Mouse (Mus musculus) neural tube, embryonic 11.5 days (tissue): ENCODE measurements at regions not wholly inside any gene's neighbourhood (a gene's known extent, or its start where the extent isn't known, plus 50 kb on each side); places are given as distances from the start of the nearest gene placed in this dataset.
A peak's percentile ranks its signal among the peaks of the same experiment; 100 is the strongest.

ENCODE experiments used
- ATAC-seq: fragments of 200-750 bp; cut with Nextera tagmentation; 2 replicates; pipeline ENCODE4 v1.8.0; 2017; ENCODE audit warnings: moderate number of reproducible peaks, mild to moderate bottlenecking, moderate TSS enrichment, moderate library complexity; ENCODE audit not compliant: insufficient read depth, low FRiP score, low TSS enrichment
- DNase-seq: peaks from one replicate; pipeline ENCODE4 v3.0.0-alpha.2; 2015; ENCODE audit warnings: low spot score
- H3K27ac ChIP-seq: fragments of 300-500 bp; sonication (generic); 2 replicates; pipeline ENCODE4 v1.5.1; 2014; ENCODE audit warnings: low read depth, mild to moderate bottlenecking, low read length
- H3K27me3 ChIP-seq: fragments of 300-500 bp; sonication (generic); 2 replicates; pipeline ENCODE4 v1.6.1; 2014; ENCODE audit warnings: mild to moderate bottlenecking, low read length, mixed read lengths; ENCODE audit not compliant: control insufficient read depth, insufficient read depth
- H3K36me3 ChIP-seq: fragments of 300-500 bp; sonication (generic); 2 replicates; pipeline ENCODE4 v1.6.1; 2014; ENCODE audit warnings: mild to moderate bottlenecking, low read length, moderate library complexity, mixed read lengths; ENCODE audit not compliant: control insufficient read depth, insufficient read depth
- H3K4me1 ChIP-seq: fragments of 300-500 bp; sonication (generic); 2 replicates; pipeline ENCODE4 v1.6.1; 2014; ENCODE audit warnings: low read length, mixed read lengths; ENCODE audit not compliant: control insufficient read depth, insufficient read depth
- H3K4me2 ChIP-seq: fragments of 300-500 bp; sonication (generic); 2 replicates; pipeline ENCODE4 v1.6.1; 2014; ENCODE audit warnings: low read depth, mild to moderate bottlenecking, moderate library complexity
- H3K4me3 ChIP-seq: fragments of 300-500 bp; sonication (generic); 2 replicates; pipeline ENCODE4 v1.5.1; 2014; ENCODE audit warnings: low read depth, low read length
- H3K9ac ChIP-seq: fragments of 300-500 bp; sonication (generic); 2 replicates; pipeline ENCODE4 v1.6.1; 2014; ENCODE audit warnings: mild to moderate bottlenecking, low read length
- H3K9me3 ChIP-seq: fragments of 300-500 bp; sonication (generic); 2 replicates; pipeline ENCODE4 v1.6.1; 2016; ENCODE audit warnings: low read length; ENCODE audit not compliant: control insufficient read depth
- WGBS: fragments of 180-500 bp; shearing (Covaris S2); extraction: QIAGEN DNeasy Blood & Tissue Kit; methylation state at CpG from one replicate; pipeline ENCODE4 v1.1.7; 2014; 5-methylcytosine and 5-hydroxymethylcytosine counted together

DNA sequence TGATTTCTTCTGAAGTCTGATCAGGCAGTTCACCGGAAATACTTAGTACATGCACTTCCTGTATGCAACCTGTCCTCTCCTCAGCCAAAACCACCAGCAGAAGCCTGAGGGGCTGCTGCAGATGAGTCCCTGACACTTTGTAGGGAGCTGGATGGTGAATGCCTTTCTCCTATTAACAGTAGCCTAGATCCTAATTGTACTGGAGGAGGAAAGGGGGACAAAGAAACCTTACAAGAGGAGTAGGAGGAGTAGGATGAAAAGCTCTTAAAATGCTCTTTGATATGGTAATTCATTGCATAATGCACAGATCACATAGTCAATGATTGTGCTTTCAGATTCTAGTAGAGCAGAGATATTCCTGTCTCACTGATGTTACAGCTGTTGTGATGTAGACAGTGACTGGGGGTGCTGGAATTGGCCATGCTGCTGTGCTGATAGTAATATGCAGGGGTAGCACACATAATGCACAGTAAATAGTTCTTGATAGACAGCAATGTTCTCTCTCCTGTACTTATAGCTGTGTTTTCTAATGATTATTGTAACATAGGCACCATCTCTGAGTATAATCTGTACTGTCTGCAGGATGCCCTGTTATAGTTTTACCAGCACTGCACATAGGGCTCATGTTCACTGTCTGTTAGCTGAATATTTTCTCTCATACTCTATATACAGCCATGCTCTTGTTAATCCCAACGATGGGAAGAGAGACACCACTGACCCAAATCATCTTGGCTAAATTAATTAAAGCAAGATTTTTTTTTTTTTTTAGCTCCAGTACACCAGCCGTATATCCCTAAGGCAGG lies 874.4 kb downstream of the Car8 start:
- WGBS: 82% methylated on average over 3 of the region's 3 CpGs
- Histone ChIP-seq H3K4me3 (no peak overlapping the region), H3K4me1 (no peaks in the 10 kb centered on the region), H3K36me3 (no peaks in the 10 kb centered on the region), H3K4me2 (no peak overlapping the region), H3K27me3 (no peaks in the 10 kb centered on the region), H3K9me3 (no peaks in the 10 kb centered on the region), H3K9ac (no peak overlapping the region), H3K27ac (no peak overlapping the region)
- DNase-seq: peak; percentile 16
- 0 out of 2 replicates have a peak, but pooled peaks have one; percentile 20 for ATAC-seq

DNA sequence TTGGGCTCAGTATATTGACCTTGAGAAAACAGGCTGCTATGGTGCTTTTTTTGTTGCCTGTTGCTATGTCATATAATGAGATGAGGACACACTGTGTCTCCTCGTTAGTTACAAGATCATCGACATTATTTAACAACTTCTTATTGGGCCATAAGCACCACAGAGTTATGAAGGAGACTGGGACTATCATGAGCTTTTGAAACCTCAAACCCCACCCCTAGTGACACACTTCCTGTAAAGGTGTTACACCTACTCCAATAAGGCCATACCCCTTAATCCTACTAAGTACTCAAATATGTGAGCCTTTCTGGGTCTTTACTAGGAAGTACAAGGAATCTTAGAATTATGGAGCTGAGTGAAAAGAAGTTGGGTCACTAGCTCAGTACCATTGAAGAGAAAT lies 875.3 kb downstream of the Car8 start:
- no peak overlapping the region for H3K4me2 ChIP-seq
- no peaks in the 10 kb centered on the region for H3K36me3 ChIP-seq
- H3K27me3 ChIP-seq: no peaks in the 10 kb centered on the region
- ATAC-seq (no peak), DNase-seq (no peak)
- H3K9me3 ChIP-seq: no peaks in the 10 kb centered on the region
- no peaks in the 10 kb centered on the region for H3K4me1 ChIP-seq
- 91% methylated on average over 2 of the region's 2 CpGs for WGBS
- H3K9ac ChIP-seq: no peak overlapping the region
- no peak overlapping the region for H3K27ac ChIP-seq
- no peak overlapping the region for H3K4me3 ChIP-seq

DNA sequence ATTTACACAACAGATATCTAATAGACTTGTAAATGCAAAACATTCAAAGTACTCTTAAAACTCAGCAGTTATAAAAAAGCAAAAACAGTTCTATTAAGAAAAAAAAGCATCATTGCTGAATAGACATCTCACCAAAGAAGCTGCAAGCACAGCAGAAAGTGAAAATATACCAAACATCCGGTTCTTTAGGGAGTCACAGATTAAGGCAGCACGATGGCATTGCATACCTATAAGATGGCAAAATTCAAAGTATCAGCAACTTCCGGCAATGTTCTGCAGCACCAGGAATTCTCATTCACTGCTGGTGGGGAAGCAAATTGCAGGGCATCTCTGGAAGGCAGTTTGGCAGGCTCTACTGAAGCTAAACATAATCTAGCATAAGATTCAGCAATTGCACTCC lies 882.6 kb downstream of the Car8 start:
- DNase-seq (no peak), ATAC-seq (no peak)
- Histone ChIP-seq H3K27ac (no peak overlapping the region), H3K4me2 (no peak overlapping the region), H3K36me3 (no peaks in the 10 kb centered on the region), H3K4me3 (no peak overlapping the region), H3K4me1 (no peaks in the 10 kb centered on the region), H3K9me3 (no peaks in the 10 kb centered on the region), H3K9ac (no peak overlapping the region), H3K27me3 (no peaks in the 10 kb centered on the region)
- 90% methylated on average over 3 of the region's 3 CpGs for WGBS

DNA sequence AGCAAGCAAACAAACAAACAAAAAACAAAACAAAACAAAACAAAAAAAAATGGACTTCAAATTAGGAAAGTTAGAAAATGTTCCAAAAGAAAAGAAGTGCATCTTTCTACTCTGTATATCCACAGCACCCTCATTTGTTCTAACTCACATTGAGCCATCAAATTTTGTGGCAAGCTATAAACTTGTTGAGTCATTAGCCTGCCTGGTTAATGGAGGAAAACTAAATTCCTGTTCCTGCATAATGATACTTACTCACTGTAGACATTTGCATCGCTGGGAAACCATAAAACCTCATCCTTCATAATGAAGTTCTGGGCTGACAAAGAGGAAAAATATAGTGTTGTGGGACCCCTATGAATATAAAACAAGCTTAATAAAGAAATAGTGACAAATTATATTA lies 891.5 kb downstream of the Car8 start:
- no peak for ATAC-seq
- no peak overlapping the region for H3K4me3 ChIP-seq
- H3K4me2 ChIP-seq: no peak overlapping the region
- DNase-seq: no peak
- H3K9ac ChIP-seq: no peak overlapping the region
- no peaks in the 10 kb centered on the region for H3K4me1 ChIP-seq
- H3K36me3 ChIP-seq: no peaks in the 10 kb centered on the region
- H3K9me3 ChIP-seq: no peaks in the 10 kb centered on the region
- 91% methylated on average over 1 of the region's 1 CpGs for WGBS
- H3K27me3 ChIP-seq: no peaks in the 10 kb centered on the region
- no peak overlapping the region for H3K27ac ChIP-seq

DNA sequence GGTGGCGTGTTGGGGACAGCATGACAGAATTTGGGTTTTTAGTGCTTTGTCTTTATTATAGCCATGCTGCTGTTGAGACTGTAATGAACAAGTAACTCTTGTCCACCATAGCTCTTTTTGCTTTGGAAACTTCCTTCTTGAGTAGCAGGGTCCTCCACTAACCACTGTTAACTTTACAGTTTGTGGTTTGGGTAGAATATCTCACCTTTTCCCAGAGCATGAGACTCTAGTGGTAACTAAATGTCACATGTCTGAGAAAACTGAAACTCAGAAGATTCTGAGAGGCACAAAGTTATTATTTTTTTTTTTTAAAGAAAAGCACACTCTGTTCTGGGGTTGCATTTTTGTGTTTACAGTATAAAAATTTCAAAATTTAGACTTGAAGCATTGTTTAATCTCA lies 897.7 kb downstream of the Car8 start:
- H3K27ac ChIP-seq: no peak overlapping the region
- H3K9me3 ChIP-seq: no peaks in the 10 kb centered on the region
- DNase-seq (no peak), ATAC-seq (no peak)
- 88% methylated on average over 1 of the region's 1 CpGs for WGBS
- H3K4me1 ChIP-seq: no peaks in the 10 kb centered on the region
- H3K4me3 ChIP-seq: no peak overlapping the region
- no peaks in the 10 kb centered on the region for H3K27me3 ChIP-seq
- H3K4me2 ChIP-seq: no peak overlapping the region
- no peaks in the 10 kb centered on the region for H3K36me3 ChIP-seq
- no peak overlapping the region for H3K9ac ChIP-seq

DNA sequence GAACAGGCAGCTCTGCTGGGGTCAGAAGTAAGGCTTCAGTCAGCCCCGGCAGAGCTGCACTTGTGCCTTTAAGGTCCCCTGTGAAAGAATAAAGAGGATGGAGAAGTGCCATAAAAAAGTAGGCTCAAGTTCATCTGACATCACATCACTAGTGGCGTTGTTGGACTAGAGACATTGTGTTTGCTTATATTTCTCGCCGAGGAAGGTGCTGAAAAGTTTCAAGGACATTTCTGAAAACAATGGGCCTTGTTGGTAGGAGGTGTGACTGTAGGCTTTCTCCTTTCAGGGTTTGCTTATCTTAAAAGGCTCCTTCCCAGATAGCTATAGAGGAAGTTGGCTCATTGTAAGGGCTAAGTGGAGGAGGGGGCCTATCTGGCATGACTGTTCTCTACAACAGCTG lies 924.6 kb downstream of the Car8 start:
- H3K4me2 ChIP-seq: no peak overlapping the region
- H3K4me1 ChIP-seq: no peaks in the 10 kb centered on the region
- H3K9me3 ChIP-seq: no peaks in the 10 kb centered on the region
- DNase-seq (no peak), ATAC-seq (no peak)
- no peaks in the 10 kb centered on the region for H3K27me3 ChIP-seq
- H3K27ac ChIP-seq: no peak overlapping the region
- H3K36me3 ChIP-seq: no peaks in the 10 kb centered on the region
- H3K9ac ChIP-seq: no peak overlapping the region
- no peak overlapping the region for H3K4me3 ChIP-seq
- 76% methylated on average over 4 of the region's 4 CpGs for WGBS

DNA sequence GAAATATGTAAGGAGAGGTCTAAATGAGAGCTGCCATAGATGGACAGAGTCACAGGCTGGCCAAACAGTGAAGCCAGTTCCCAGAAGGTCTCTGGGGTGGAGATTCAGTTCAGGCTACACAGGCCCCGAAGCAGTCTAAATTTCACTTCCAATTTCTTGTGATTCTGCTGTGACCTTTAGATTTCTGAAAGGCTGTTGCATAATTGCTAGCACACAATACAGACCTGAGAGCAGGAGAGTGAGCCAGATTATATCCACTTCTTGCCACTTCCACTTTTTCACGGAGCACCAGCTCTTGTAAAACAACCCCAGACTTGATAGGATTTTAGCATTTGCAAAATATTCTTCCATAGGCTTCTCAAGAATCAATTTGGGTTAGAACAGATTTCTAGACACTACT lies 925.6 kb downstream of the Car8 start:
- 87% methylated on average over 2 of the region's 2 CpGs for WGBS
- no peak for DNase-seq
- ATAC-seq: no peak

DNA sequence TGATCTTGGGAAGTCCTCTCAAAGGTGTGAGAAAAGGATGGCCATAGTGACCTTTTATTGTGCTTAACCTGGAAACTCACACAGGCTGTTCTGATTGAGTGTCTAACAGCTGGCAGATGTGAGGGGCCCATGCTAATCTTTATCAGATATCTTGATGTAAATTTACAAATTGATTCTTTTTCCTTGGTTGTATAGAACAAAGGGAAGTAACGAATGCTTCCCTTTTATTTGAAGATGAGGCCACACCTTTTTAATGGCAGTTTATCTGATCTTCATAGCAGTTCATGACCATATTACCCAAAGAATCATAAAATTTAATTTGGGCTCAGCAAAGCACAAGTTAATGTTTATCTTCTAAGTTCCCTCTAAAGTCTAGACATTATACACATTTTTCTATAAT lies 926.7 kb downstream of the Car8 start:
- Histone ChIP-seq H3K36me3 (no peaks in the 10 kb centered on the region), H3K27me3 (no peaks in the 10 kb centered on the region), H3K9ac (no peak overlapping the region), H3K9me3 (no peaks in the 10 kb centered on the region), H3K4me3 (no peak overlapping the region), H3K4me1 (no peaks in the 10 kb centered on the region), H3K27ac (no peak overlapping the region), H3K4me2 (no peak overlapping the region)
- WGBS: 82% methylated on average over 1 of the region's 1 CpGs
- ATAC-seq: no peak
- DNase-seq: no peak

More for the DNA sequence above, 925.6 kb downstream of the Car8 start:
- no peak overlapping the region for H3K4me2 ChIP-seq
- H3K9ac ChIP-seq: no peak overlapping the region
- no peaks in the 10 kb centered on the region for H3K4me1 ChIP-seq
- H3K27me3 ChIP-seq: no peaks in the 10 kb centered on the region
- H3K4me3 ChIP-seq: no peak overlapping the region
- H3K36me3 ChIP-seq: no peaks in the 10 kb centered on the region
- no peaks in the 10 kb centered on the region for H3K9me3 ChIP-seq
- no peak overlapping the region for H3K27ac ChIP-seq

DNA sequence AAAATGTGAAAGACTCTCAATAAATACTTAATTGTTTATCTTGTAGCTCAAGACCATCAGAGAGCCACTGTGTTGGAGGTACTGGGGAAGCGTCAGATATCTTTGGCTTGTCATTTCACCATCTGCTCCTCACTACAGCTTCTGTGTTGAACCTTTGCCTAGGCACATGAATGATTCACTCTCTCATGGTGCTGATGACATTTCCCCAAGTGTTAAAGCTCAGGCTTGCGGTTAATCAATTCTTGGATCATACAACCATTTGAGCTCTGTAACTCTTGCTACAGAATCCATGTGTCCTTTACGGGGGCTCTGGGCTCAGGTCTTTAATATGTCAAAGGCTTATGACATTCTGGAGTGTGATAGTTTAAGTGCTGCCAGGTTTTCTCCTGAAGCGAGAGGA lies 969.8 kb downstream of the Car8 start:
- Histone ChIP-seq H3K9ac (no peak overlapping the region), H3K36me3 (no peaks in the 10 kb centered on the region), H3K4me3 (no peak overlapping the region), H3K27me3 (no peaks in the 10 kb centered on the region), H3K4me1 (no peaks in the 10 kb centered on the region), H3K4me2 (no peak overlapping the region), H3K9me3 (no peaks in the 10 kb centered on the region), H3K27ac (no peak overlapping the region)
- ATAC-seq (no peak), DNase-seq (no peak)
- 92% methylated on average over 4 of the region's 4 CpGs for WGBS
